Mouse (Mus musculus): ENCODE data around the gene Ctnnd2.

Gene Ctnnd2

GRCm38 (mm10) chr15:30268822-30269221 lies 96.4 kb downstream of the Ctnnd2 start:
- DNase-seq, result no peak

- no peak for DNase-seq
Measured at GRCm38 (mm10) chr15:30271141-30271572, 98.8 kb downstream of the Ctnnd2 start.

GRCm38 (mm10) chr15:30272326-30272725 lies 99.9 kb downstream of the Ctnnd2 start:
- DNase-seq, result no peak

- no peak for DNase-seq
Measured at GRCm38 (mm10) chr15:30275721-30276120, 103.3 kb downstream of the Ctnnd2 start.

GRCm38 (mm10) chr15:30276691-30277090 lies 104.3 kb downstream of the Ctnnd2 start:
- DNase-seq, result no peak

- DNase-seq, result no peak
Measured at GRCm38 (mm10) chr15:30278610-30279009, 106.2 kb downstream of the Ctnnd2 start.

- no peak for DNase-seq
Measured at GRCm38 (mm10) chr15:30285572-30286244, 113.3 kb downstream of the Ctnnd2 start.

- DNase-seq, result no peak
Measured at GRCm38 (mm10) chr15:30286245-30286642, 113.9 kb downstream of the Ctnnd2 start.

GRCm38 (mm10) chr15:30302824-30303223 lies 130.4 kb downstream of the Ctnnd2 start:
- no peak for DNase-seq

- DNase-seq, result no peak
Measured at GRCm38 (mm10) chr15:30306437-30306836, 134.0 kb downstream of the Ctnnd2 start.

- no peak for DNase-seq
Measured at GRCm38 (mm10) chr15:30322543-30322942, 150.2 kb downstream of the Ctnnd2 start.

- DNase-seq, result no peak
Measured at GRCm38 (mm10) chr15:30333336-30334310, 161.2 kb downstream of the Ctnnd2 start.

- DNase-seq, result no peak
Measured at GRCm38 (mm10) chr15:30338585-30339197, 166.3 kb downstream of the Ctnnd2 start.

- DNase-seq, result no peak
Measured at GRCm38 (mm10) chr15:30345754-30346153, 173.4 kb downstream of the Ctnnd2 start.

GRCm38 (mm10) chr15:30364491-30364890 lies 192.1 kb downstream of the Ctnnd2 start:
- no peak for DNase-seq

- no peak for DNase-seq
Measured at GRCm38 (mm10) chr15:30369997-30370396, 197.6 kb downstream of the Ctnnd2 start.

- no peak for DNase-seq
Measured at GRCm38 (mm10) chr15:30371151-30371550, 198.8 kb downstream of the Ctnnd2 start.

- DNase-seq, result no peak
Measured at GRCm38 (mm10) chr15:30373654-30374215, 201.3 kb downstream of the Ctnnd2 start.

GRCm38 (mm10) chr15:30374907-30375306 lies 202.5 kb downstream of the Ctnnd2 start:
- DNase-seq, result no peak

GRCm38 (mm10) chr15:30383075-30383842 lies 210.9 kb downstream of the Ctnnd2 start:
- peak; percentile 10 to 33 for DNase-seq

- no peak for DNase-seq
Measured at GRCm38 (mm10) chr15:30384386-30384785, 212.0 kb downstream of the Ctnnd2 start.

GRCm38 (mm10) chr15:30386489-30386888 lies 214.1 kb downstream of the Ctnnd2 start:
- no peak for DNase-seq

Data from lung, postnatal 4 days (tissue).